Mouse (Mus musculus) left cerebral cortex, adult 11 months (tissue): ENCODE measurements around the gene Mrpl38.
"Not testable (repeated sequence)": the region's sequence is repeated elsewhere in the genome, so short reads cannot be mapped to it uniquely, and the experiment has no call there.

ENCODE experiments used
- DNase-seq: peaks from one replicate; pipeline ENCODE4 v3.0.0; 2022; ENCODE audit warnings: low spot score

The Mrpl38 gene

GRCm38 (mm10) chr11:116143468-116143867 lies 4.8 kb upstream of the Mrpl38 start:
- DNase-seq: no peak

GRCm38 (mm10) chr11:116142211-116142991 lies 3.7 kb upstream of the Mrpl38 start:
- DNase-seq: no peak

- no peak for DNase-seq
Measured at GRCm38 (mm10) chr11:116138096-116138467, 586 bp downstream of the Mrpl38 start.

GRCm38 (mm10) chr11:116134171-116134570 lies 4.5 kb downstream of the Mrpl38 start:
- DNase-seq: no peak

- DNase-seq: no peak
Measured at GRCm38 (mm10) chr11:116133497-116133896, 5.2 kb downstream of the Mrpl38 start.

GRCm38 (mm10) chr11:116132366-116133333 lies 6.0 kb downstream of the Mrpl38 start:
- no peak for DNase-seq

- DNase-seq: no peak
Measured at GRCm38 (mm10) chr11:116131349-116132170, 7.1 kb downstream of the Mrpl38 start.

GRCm38 (mm10) chr11:116130488-116131205 lies 8.0 kb downstream of the Mrpl38 start, which contains the start of gene Trim65:
Trim65 (minus strand) TSS chr11:116131128.
- peak; percentile 73 for DNase-seq

GRCm38 (mm10) chr11:116129993-116130487 lies 8.6 kb downstream of the Mrpl38 start:
- no peak for DNase-seq

- no peak for DNase-seq
Measured at GRCm38 (mm10) chr11:116129091-116129790, 9.4 kb downstream of the Mrpl38 start.

GRCm38 (mm10) chr11:116127986-116128385 lies 10.7 kb downstream of the Mrpl38 start:
- DNase-seq: no peak

- DNase-seq: no peak
Measured at GRCm38 (mm10) chr11:116127156-116127980, 11.3 kb downstream of the Mrpl38 start, which contains the start of gene Trim47. Trim47 (minus strand) TSS chr11:116127210.

- DNase-seq: no peak
Measured at GRCm38 (mm10) chr11:116126261-116126660, 12.4 kb downstream of the Mrpl38 start.

- DNase-seq: not testable (repeated sequence)
Measured at GRCm38 (mm10) chr11:116121731-116122245, 16.9 kb downstream of the Mrpl38 start.

GRCm38 (mm10) chr11:116117819-116118218 lies 20.8 kb downstream of the Mrpl38 start:
- no peak for DNase-seq

GRCm38 (mm10) chr11:116117241-116117640 lies 21.4 kb downstream of the Mrpl38 start:
- no peak for DNase-seq

GRCm38 (mm10) chr11:116111611-116112203 lies 27.0 kb downstream of the Mrpl38 start:
- DNase-seq: no peak

GRCm38 (mm10) chr11:116111067-116111466 lies 27.6 kb downstream of the Mrpl38 start:
- DNase-seq: no peak

GRCm38 (mm10) chr11:116110540-116110939 lies 28.1 kb downstream of the Mrpl38 start:
- DNase-seq: no peak
